Mouse (Mus musculus) lung, adult 10 weeks (tissue): ENCODE results near the gene Dnajc15. TPM values are rescaled to one million over a fixed set of nuclear protein-coding genes. Genes with fewer than 3 reads are reported as not detected.

ENCODE experiments used
- polyA plus RNA-seq: library from polyadenylated mRNA; stranded (reverse); fragments of 350-450 nt; fragmentation: Illumina TruSeq; extraction: RNeasy Lipid Tissue Mini Kit (QIAGEN cat#74804); gene quantifications from one replicate; pipeline ENCODE4 v1.2.3, GENCODE M21; 2014; ENCODE audit warnings: low read depth, low replicate concordance; ENCODE audit not compliant: insufficient read depth

Dnajc15 gene
- polyA plus RNA-seq: 59.0 TPM

GRCm38 (mm10) chr14:77874304-77875241, at the start of gene Dnajc15:
Gene Dnajc15 (minus strand): TSS chr14:77875125.

GRCm38 (mm10) chr14:77904171-77904762, 29.3 kb upstream of the Dnajc15 start, which contains the start of gene Epsti1:
Gene Epsti1 (plus strand): TSS chr14:77904239.

Other genes with a start within 250 kb of the Dnajc15 start
- 10.7 TPM for gene Epsti1, start 29.1 kb upstream of the Dnajc15 start, polyA plus RNA-seq
- gene Fam216b, start 213.9 kb upstream of the Dnajc15 start, polyA plus RNA-seq: 6.7 TPM